Mouse (Mus musculus) embryonic fibroblast, embryonic 13.5 days (primary cell): ENCODE measurements at regions not wholly inside any gene's neighbourhood (a gene's known extent, or its start where the extent isn't known, plus 50 kb on each side); places are given as distances from the start of the nearest gene placed in this dataset.

Experiments used
- CTCF ChIP-seq: IDR thresholded peaks from 2 replicates; pipeline ENCODE4 v1.5.1; 2011; ENCODE audit warnings: mild to moderate bottlenecking, control low read depth, low read length, moderate library complexity, borderline replicate concordance; ENCODE audit not compliant: insufficient read depth
- POLR2A ChIP-seq: IDR thresholded peaks from 2 replicates; pipeline ENCODE4 v1.6.1; 2011; ENCODE audit warnings: low read depth, mild to moderate bottlenecking, control low read depth, low read length, moderate library complexity

DNA sequence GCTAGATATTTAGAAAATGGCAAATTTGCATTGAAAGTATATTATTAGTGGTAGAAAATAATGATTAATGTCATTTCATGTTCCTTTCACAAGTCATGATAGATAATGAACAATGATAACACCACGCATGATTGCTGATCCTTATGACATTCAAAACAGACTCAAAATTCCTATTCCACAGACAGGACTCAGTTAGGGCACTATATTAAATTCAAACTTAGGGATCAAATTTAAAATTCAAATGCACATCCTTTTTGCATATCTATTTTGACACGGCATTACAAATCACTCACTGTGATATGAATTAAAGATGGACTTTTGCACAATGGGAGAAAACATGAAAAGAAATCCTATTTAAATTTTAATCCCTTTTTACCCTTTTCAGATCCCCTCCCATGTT lies 340.1 kb upstream of the Tmpo start:
- TF ChIP-seq CTCF (no peak), POLR2A (no peak)
